Mouse (Mus musculus): ENCODE measurements around the gene Myh7.

Myh7 gene

GRCm38 (mm10) chr14:54942479-54942878, 51.9 kb downstream of the Myh7 start:
- DNase-seq (ENCODE audit: low spot score): no peak

GRCm38 (mm10) chr14:54941024-54941978, 53.1 kb downstream of the Myh7 start:
- DNase-seq (ENCODE audit: low spot score): no peak

GRCm38 (mm10) chr14:54940176-54940530, 54.3 kb downstream of the Myh7 start:
- DNase-seq (ENCODE audit: low spot score): no peak

GRCm38 (mm10) chr14:54939434-54940175, 54.8 kb downstream of the Myh7 start:
- peak; percentile 83 for DNase-seq (ENCODE audit: low spot score)

GRCm38 (mm10) chr14:54938431-54939219, 55.8 kb downstream of the Myh7 start:
- no peak for DNase-seq (ENCODE audit: low spot score)

- DNase-seq (ENCODE audit: low spot score): no peak
These were observed 56.9 kb downstream of the Myh7 start for GRCm38 (mm10) chr14:54937361-54938182.

GRCm38 (mm10) chr14:54936831-54937160, 57.6 kb downstream of the Myh7 start:
- DNase-seq (ENCODE audit: low spot score): no peak

GRCm38 (mm10) chr14:54935904-54936830, 58.3 kb downstream of the Myh7 start, which contains the start of gene Cmtm5:
Gene Cmtm5 (plus strand): TSS chr14:54936261.
- no peak for DNase-seq (ENCODE audit: low spot score)

GRCm38 (mm10) chr14:54932645-54933150, 61.7 kb downstream of the Myh7 start, which contains the start of gene Il25:
Gene Il25 (plus strand): TSS chr14:54932695.
- DNase-seq (ENCODE audit: low spot score): no peak

GRCm38 (mm10) chr14:54930431-54930830, 64.0 kb downstream of the Myh7 start:
- peak; percentile 23 for DNase-seq (ENCODE audit: low spot score)

- DNase-seq (ENCODE audit: low spot score): no peak
These were observed 64.6 kb downstream of the Myh7 start for GRCm38 (mm10) chr14:54929801-54930200.

- no peak for DNase-seq (ENCODE audit: low spot score)
These were observed 67.1 kb downstream of the Myh7 start for GRCm38 (mm10) chr14:54927296-54927695.

GRCm38 (mm10) chr14:54926401-54927158, 67.8 kb downstream of the Myh7 start:
- peak; percentile 21 for DNase-seq (ENCODE audit: low spot score)

GRCm38 (mm10) chr14:54925349-54926342, 68.8 kb downstream of the Myh7 start, which contains the start of gene Efs:
Gene Efs (minus strand): TSS chr14:54926126.
- DNase-seq (ENCODE audit: low spot score): peak; percentile 24

- DNase-seq (ENCODE audit: low spot score): peak; percentile 26
These were observed 69.6 kb downstream of the Myh7 start for GRCm38 (mm10) chr14:54924641-54925348.
